Mouse (Mus musculus) macrophage (primary cell): Measurements from ENCODE around the gene Hist1h2ag. TPM values are rescaled to one million over a fixed set of nuclear protein-coding genes. Genes with fewer than 3 reads are reported as not detected.
"Not testable (repeated sequence)": the region's sequence is repeated elsewhere in the genome, so short reads cannot be mapped to it uniquely, and the experiment has no call there.

ENCODE experiments used
- H3K27ac ChIP-seq: fragments of 350-480 bp; formaldehyde crosslinking; 2 replicates; pipeline ENCODE4 v1.9.0; 2021
- H3K36me3 ChIP-seq: fragments of 350-480 bp; formaldehyde crosslinking; 2 replicates; pipeline ENCODE4 v1.9.0; 2021; ENCODE audit errors: inconsistent target
- H3K4me3 ChIP-seq: fragments of 350-480 bp; formaldehyde crosslinking; 2 replicates; pipeline ENCODE4 v1.9.0; 2021; ENCODE audit errors: inconsistent target
- H3K79me2 ChIP-seq: fragments of 350-480 bp; formaldehyde crosslinking; 2 replicates; pipeline ENCODE4 v1.9.0; 2021; ENCODE audit errors: inconsistent target
- WGBS: methylation state at CpG from one replicate; pipeline ENCODE4 v1.1.7; 2026; ENCODE audit warnings: inconsistent platforms; ENCODE audit not compliant: missing documents; 5-methylcytosine and 5-hydroxymethylcytosine counted together
- polyA plus RNA-seq: library from polyadenylated mRNA; stranded (reverse); fragments of 250-400 nt; gene quantifications from 3 replicates; pipeline ENCODE4 v1.2.4, GENCODE M21; 2018; ENCODE audit warnings: inconsistent platforms
- total RNA-seq, 78 experiments: library from RNA; depleted of rRNA; stranded (reverse); fragments of 250-400 nt; gene quantifications; 1 replicate in 9 of 78; 2 replicates in 24 of 78; 3 replicates in 43 of 78; 4 replicates in 2 of 78; pipeline ENCODE4 v1.2.4; 2018; ENCODE audit warnings: inconsistent platforms in 56 of 78

Hist1h2ag gene
- 10 to 100 TPM in 1 of 26 experiments, 1 to 10 TPM in 8, not detected in 17; 3.9 to 22.2 (median 5.1) TPM for total RNA-seq (2018; cell fraction: chromatin; rRNA removed)
- total RNA-seq (2018; cell fraction: cytosol; rRNA removed), result 10 to 100 TPM in 14 of 26 experiments, 1 to 10 TPM in 12; 2.6 to 35.5 (median 10.6) TPM
- total RNA-seq (2018; cell fraction: nucleus; rRNA removed), result 10 to 100 TPM in 5 of 26 experiments, 1 to 10 TPM in 11, not detected in 10; 2.6 to 22.7 (median 6.5) TPM
- polyA plus RNA-seq, result not detected in 3 replicates

DNA sequence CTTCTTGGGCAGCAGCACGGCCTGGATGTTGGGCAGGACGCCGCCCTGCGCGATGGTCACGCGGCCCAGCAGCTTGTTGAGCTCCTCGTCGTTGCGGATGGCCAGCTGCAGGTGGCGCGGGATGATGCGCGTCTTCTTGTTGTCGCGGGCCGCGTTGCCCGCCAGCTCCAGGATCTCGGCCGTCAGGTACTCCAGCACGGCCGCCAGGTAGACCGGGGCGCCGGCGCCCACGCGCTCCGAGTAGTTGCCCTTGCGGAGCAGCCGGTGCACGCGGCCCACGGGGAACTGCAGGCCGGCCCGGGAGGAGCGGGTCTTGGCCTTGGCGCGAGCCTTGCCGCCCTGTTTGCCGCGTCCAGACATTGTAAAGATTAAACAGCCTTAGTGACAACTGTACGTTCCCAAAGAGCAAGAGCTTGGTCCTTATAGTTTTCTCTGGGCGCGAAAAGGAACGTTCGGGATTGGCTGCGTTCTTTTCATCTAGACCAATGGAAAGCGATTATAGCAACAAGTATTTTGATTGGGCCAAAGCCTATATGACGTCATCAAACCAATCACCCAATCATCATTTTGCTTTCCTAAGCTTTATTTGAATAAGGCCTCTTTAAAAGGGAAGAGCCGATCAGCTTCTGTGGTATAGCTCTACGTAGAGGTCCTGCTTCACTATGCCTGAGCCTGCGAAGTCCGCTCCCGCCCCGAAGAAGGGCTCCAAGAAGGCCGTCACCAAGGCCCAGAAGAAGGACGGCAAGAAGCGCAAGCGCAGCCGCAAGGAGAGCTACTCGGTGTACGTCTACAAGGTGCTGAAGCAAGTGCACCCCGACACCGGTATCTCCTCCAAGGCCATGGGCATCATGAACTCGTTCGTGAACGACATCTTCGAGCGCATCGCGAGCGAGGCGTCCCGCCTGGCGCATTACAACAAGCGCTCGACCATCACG, at the start of gene Hist1h2ag, which contains the start of gene Hist1h2bj:
Hist1h2ag (minus strand) TSS at position 377 of the 935 bp plus-strand sequence.
Hist1h2bj (plus strand) TSS at position 647 of the 935 bp plus-strand sequence.
- Histone ChIP-seq H3K4me3 (peak within 1 kb of the TSS; percentile 29), H3K27ac (peak within 1 kb of the TSS; percentile 85)
- 2% methylated on average over 15 of the region's 80 CpGs for WGBS
- not testable (repeated sequence) for H3K79me2 ChIP-seq, H3K36me3 ChIP-seq

DNA sequence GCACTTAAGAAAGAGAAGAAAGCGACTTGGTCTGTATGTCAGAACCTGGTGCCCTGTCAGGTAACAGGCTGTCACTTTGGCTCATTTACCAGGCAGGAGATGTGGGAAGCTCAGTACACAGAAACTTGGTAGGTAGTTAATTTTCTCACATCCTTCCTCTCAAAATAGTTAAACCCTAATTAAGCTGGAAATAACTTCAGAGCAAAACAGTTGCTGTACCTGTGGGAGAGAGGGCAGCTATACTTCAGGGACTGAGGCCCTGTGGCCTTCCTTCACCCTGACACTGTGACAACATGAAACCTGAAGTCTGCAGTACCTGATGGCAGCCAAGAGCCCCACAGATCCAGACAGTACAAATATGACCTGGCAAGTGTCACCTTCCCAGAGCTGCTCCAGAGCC, 41.4 kb upstream of the Hist1h2ag start, which contains the start of gene Vmn1r188:
Vmn1r188 (plus strand) TSS at position 301 of the 400 bp plus-strand sequence.
- H3K36me3 ChIP-seq, H3K79me2 ChIP-seq, H3K4me3 ChIP-seq, H3K27ac ChIP-seq: not testable (repeated sequence)
- WGBS, result 100% methylated on average over 1 of the region's 1 CpGs

DNA sequence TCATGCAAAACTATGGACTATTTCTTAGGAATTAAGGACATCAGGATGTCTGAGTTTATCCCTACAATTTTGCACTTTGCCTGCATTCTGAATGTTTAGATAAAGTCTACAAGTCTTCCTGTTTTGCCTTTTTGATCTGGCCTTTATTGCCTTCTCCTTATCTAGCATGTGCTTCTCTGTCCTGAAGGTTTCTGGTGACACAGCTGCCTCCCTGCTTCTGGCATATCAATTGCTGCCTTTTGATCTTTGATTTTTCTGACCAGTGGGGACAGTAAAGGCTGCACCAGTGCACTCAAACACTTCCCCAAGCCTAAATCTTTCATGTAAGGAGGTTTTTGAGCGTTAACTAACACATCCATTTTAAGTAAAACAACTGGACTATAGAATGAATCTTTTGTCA, 20.7 kb upstream of the Hist1h2ag start:
- Histone ChIP-seq H3K79me2 (no peaks in the 10 kb centered on the region), H3K36me3 (no peaks in the 10 kb centered on the region), H3K27ac (no peak overlapping the region), H3K4me3 (no peak overlapping the region)
- 42% methylated on average over 1 of the region's 1 CpGs for WGBS

DNA sequence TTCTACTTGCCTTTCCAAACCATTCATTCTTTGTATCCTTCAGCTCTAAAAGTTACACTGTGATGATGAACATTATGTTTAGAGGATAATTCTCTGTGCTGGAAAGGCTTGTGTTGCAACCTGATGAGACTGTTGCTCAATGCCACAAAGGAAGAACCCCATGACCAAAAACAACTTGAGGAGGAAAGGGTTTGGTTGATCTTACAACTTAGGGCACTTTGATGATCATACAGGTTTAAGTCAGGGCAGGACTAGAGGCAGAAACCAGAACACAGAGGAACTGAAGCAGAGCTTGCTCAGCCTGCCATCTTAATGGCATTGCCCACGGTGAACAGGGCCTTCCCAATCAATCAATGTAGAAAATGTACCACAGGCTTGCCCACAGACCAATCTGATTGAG, 18.7 kb upstream of the Hist1h2ag start:
- 50% methylated on average over 1 of the region's 1 CpGs for WGBS
- H3K27ac ChIP-seq, result no peak overlapping the region

DNA sequence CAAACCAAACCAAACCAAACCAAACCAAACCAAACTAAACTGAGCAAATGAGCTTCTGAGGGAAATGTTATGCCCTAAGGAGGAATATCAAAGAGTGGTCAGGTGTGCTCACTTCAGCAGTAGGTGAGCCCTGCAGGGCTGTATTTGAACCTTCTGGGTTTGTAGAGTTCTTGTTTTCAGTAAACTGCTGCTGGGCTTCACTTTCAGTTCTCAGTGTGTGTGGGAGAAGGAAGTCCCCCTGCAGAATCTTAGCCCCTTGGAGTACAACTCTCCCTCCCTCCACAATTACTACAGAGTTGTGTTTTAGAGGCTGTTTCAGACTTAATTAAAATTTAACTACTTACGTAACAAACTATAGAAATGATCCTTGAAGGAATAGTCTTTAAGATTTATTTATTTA, 11.0 kb upstream of the Hist1h2ag start:
- Histone ChIP-seq H3K79me2 (no peaks in the 10 kb centered on the region), H3K4me3 (no peak overlapping the region), H3K27ac (no peak overlapping the region), H3K36me3 (no peaks in the 10 kb centered on the region)
- 100% methylated on average over 1 of the region's 1 CpGs for WGBS

More for the DNA sequence above, 18.7 kb upstream of the Hist1h2ag start:
- Histone ChIP-seq H3K36me3 (no peaks in the 10 kb centered on the region), H3K79me2 (no peaks in the 10 kb centered on the region), H3K4me3 (no peak overlapping the region)

DNA sequence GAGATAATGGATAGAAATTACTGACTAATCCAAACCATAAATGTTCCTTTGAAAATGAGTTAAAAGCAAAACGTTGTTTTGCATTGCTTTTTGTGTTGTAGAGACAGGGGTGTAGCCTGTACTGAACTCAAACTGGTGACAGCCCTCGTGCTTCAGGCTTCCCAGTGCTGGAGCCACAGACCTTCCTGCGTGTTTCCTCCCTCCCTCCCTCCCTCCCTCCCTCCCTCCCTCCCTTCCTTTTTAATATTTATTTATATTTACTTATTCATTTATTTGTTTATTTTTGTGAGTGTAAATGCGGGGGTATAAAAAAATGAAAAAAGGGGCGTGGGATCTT, 8.7 kb upstream of the Hist1h2ag start:
- Histone ChIP-seq H3K79me2 (no peaks in the 10 kb centered on the region), H3K36me3 (no peaks in the 10 kb centered on the region), H3K4me3 (peak overlapping the region; percentile 50), H3K27ac (peak overlapping the region; percentile 51)
- 24% methylated on average over 3 of the region's 5 CpGs for WGBS

DNA sequence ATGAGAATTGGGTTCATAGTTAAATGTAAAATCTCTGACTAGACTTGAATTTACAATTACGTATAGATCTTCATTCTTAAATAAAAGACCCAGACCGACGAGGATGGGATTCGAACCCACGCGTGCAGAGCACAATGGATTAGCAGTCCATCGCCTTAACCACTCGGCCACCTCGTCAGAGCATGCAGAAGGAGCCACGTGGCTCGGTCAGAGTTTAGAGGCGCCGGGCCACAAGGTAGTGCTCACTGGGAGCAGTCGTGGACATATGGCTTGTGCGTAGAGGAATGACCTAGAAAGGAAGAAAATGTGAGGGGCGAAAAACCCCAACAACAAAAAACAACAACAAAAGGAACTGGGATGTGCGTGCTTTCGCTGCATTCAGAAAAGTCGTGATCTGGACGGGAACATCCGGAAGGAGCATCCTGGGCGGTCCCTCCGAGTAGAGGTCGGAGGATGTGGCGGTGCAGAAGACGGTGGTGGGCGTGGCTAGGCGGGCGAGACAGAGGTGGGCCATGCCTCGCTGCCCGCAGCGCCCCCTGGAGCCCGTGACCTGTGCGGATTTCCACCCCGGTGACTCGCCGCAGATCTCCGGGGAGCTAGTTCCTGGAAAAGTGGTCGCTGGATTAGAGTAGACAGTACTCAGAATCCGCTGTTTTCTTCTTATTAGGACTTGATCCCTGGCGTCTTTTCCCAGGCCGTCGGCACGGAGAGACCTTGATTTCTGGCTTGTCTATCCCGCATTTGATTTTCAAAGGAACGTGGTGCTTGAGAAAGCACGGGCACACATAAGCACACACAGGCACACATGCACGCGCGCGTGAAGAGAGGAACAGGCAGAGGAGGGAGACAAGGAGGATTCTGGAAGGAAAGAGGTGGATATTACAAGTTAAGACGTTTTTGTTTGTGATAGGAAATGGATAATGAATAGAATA, 8.1 kb upstream of the Hist1h2ag start:
- H3K4me3 ChIP-seq, result peak overlapping the region; percentile 50
- no peaks in the 10 kb centered on the region for H3K36me3 ChIP-seq
- under 1% methylated on average over 52 of the region's 52 CpGs for WGBS
- H3K27ac ChIP-seq, result peak overlapping the region; percentile 51
- H3K79me2 ChIP-seq, result no peaks in the 10 kb centered on the region

DNA sequence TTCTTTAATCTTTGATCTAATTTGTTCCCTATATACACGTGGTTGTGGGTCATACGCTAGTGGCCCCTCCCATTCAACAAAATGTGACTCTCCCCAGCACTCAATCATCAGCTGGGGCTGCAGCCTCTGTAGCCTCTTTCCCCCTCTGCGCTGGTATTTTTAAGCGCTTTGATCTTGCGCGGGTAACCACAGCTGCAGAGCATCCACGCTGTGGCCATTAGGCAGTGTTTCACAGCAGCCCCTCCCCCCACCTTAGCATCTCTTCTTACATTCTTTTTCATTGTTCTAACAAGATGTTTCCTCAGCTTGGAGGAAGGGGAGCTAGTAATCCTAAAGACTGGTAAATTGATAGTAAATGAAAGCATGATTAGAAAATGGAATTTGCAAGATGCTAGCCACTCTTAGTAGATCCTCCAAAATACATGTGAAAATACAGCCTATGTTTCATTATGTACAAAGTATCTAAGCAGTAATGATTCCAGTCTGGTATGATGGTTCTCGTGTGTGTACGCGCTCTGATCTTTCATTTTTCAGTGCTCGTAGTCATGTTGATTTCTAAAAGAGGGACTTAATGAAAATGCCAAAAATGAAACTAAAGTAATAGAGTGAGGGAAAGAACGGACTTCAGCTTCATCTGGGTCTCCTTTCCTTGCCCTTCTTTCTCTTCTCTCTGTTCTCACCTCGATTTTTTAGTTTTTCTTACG, 7.1 kb upstream of the Hist1h2ag start:
- peak overlapping the region; percentile 50 for H3K4me3 ChIP-seq
- H3K79me2 ChIP-seq, result no peaks in the 10 kb centered on the region
- H3K27ac ChIP-seq, result peak overlapping the region; percentile 34; the same call in 1 of the 2 replicates
- no peaks in the 10 kb centered on the region for H3K36me3 ChIP-seq
- 2% methylated on average over 14 of the region's 14 CpGs for WGBS

DNA sequence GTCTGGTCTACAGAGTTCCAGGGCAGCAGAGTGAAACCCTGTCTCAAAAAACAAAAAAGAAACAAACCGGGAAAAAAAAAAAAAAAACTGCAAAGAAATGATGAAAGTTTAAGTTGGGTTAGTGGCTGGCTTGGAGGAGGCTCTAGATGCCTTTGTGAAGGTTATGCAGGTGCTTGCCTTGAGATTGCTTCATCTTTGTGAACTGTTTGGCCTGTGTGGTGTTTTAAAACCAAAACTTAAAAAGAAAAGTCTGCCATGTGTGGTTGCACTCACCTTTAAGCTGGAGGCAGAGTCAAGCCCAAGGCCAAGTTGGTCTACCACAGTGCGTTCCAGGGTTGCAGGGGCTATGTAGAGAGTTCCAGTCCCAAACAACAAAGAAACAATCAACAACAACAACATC, 6.3 kb upstream of the Hist1h2ag start:
- 82% methylated on average over 2 of the region's 2 CpGs for WGBS
- no peak overlapping the region for H3K27ac ChIP-seq
- H3K36me3 ChIP-seq, result no peaks in the 10 kb centered on the region
- no peaks in the 10 kb centered on the region for H3K79me2 ChIP-seq
- no peak overlapping the region for H3K4me3 ChIP-seq

DNA sequence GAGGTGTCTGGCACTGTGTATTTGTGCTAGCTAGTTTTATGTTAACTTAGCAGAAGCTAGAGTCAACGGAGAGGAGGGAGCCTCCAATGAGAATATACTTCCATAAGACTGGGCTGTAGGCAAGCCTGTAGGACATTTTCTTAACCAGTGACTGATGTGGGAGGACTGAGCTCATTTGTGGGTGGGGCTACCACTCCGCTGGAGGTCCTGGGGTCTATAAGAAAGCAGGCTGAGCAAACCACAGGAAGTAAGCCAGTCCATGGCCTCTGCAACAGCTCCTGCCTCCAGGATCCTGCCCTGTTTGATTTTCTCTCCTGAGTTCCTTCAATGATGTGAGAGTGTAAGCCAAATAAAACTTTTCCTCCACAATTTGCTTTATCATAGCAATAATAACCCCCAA, 2.6 kb upstream of the Hist1h2ag start:
- Histone ChIP-seq H3K4me3 (no peak overlapping the region), H3K36me3 (no peaks in the 10 kb centered on the region), H3K27ac (no peak overlapping the region), H3K79me2 (no peaks in the 10 kb centered on the region)
- 45% methylated on average over 2 of the region's 2 CpGs for WGBS

DNA sequence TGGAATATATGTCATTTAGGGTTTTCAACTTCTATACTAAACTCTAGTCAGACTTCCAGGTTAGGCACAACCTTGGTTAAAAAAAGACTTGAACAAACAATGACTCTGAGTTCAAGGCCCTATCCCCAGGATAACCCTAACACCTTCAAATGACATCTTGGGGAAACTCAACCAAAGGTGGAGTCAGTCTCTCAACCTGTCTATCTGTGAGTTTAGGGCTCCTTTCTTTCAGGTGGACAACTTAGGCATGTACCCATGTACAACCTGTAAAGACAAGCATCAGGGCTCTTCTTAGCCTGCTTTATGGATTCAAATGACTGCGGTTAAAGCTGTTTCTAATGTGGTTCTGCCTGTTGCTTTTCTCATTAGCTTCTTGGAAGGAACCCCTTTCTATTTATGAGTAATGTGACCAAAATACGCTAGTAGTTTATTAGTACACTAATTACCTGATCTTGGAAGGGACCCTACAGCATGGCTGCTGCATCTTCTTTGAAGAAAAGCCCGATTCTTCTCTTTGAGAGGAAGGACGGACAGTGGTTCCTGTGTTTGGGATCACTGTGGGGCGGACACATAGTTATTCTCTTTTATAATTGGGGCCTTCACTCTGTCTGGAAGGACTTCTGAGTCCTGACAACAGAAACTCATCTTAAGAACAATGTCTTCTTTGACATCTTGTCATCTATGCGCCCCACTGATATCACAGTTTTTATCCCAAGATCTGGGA, 1.9 kb upstream of the Hist1h2ag start:
- H3K4me3 ChIP-seq, result no peak overlapping the region
- H3K79me2 ChIP-seq, result no peaks in the 10 kb centered on the region
- 88% methylated on average over 6 of the region's 6 CpGs for WGBS
- no peak overlapping the region for H3K27ac ChIP-seq
- no peaks in the 10 kb centered on the region for H3K36me3 ChIP-seq

DNA sequence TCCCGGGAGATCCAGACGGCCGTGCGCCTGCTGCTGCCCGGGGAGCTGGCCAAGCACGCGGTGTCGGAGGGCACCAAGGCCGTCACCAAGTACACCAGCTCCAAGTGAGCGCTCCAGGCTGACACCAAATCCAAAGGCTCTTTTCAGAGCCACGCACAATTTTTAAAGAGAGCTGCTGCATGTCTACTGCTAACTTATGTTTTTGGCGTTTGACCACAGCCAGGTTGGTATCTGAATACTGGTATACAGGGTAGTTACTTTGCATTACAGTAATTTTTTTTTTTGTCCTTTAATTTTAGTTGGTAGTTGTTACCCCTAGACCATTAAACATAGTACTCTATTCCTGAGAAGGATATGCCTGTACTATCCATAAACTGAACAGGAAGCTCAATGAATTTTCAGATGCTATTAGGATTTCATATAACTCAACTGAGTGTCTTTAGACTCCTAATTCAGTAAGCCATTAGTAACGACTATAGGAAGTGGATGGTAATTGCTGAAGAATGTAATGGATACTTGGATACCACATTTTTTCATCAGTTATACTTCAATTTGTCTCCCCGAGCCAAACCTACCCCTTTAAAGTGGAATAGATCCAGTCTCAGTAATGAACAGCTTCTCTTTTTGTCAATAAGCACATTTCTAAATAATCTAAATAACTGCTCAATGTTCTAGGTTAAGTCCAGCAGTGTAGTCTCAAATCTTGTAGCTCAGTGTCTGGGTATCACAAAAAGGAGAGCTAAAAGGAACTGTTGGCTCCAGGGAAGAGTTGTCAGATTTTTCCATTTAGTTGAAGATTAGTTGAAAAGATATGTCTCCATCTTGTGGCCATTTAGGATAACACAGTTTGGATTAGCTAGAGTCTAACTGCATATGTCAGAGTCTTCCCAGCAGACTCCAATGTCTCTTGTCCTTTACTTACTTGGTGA, 1.0 kb upstream of the Hist1h2ag start:
- Histone ChIP-seq H3K27ac (peak overlapping the region; percentile 17; the same call in 1 of the 2 replicates), H3K79me2 (no peaks in the 10 kb centered on the region), H3K4me3 (peak overlapping the region; percentile 7; the same call in 1 of the 2 replicates), H3K36me3 (no peaks in the 10 kb centered on the region)
- 5% methylated on average over 6 of the region's 14 CpGs for WGBS
